Mouse (Mus musculus) layer of hippocampus, adult 2 months (tissue): ENCODE measurements around the gene Olfr1098. TPM values are rescaled to one million over a fixed set of nuclear protein-coding genes. Genes with fewer than 3 reads are reported as not detected.

ENCODE experiments used
- DNase-seq, 2 experiments: peaks; one replicate each; pipeline ENCODE4 v3.0.0; 2022; ENCODE audit warnings: low spot score in 2 of 2
- H3K27ac ChIP-seq: fragments of 200-600 bp; 2 replicates; pipeline ENCODE4 v1.8.1; 2022
- H3K4me3 ChIP-seq: fragments of 200-600 bp; 2 replicates; pipeline ENCODE4 v1.8.1; 2022; ENCODE audit warnings: mild to moderate bottlenecking
- CTCF ChIP-seq: fragments of 200-600 bp; conservative IDR thresholded peaks from 2 replicates; pipeline ENCODE4 v1.8.1; 2022; ENCODE audit warnings: antibody characterized with exemption, mild to moderate bottlenecking, moderate library complexity
- long read RNA-seq, 2 experiments: library from polyadenylated mRNA; stranded (forward); transcript quantifications; one replicate each; pipeline ENCODE4 v2.0.0; 2021; ENCODE audit warnings: borderline mapping rate in 2 of 2
- total RNA-seq, 2 experiments: library from RNA; stranded (reverse); gene quantifications; 2 replicates each; pipeline ENCODE4 v1.2.3; 2021

The Olfr1098 gene
- total RNA-seq, result not detected
- long read RNA-seq, experiment 1, result 0 reads
- long read RNA-seq, experiment 2, result 0 reads

- no peak within 1 kb of the TSS for H3K4me3 ChIP-seq
- TF ChIP-seq CTCF, result no peak
- H3K27ac ChIP-seq, result no peak within 1 kb of the TSS
- no peak for DNase-seq
Measured at GRCm38 (mm10) chr2:86924445-86924844, at the start of gene Olfr1098. TSS of gene Olfr1098 (minus strand) at chr2:86924545.

GRCm38 (mm10) chr2:86960593-86960992, 36.2 kb upstream of the Olfr1098 start, which contains the start of gene Olfr1099:
TSS of gene Olfr1099 (minus strand) at chr2:86960693.
- no peak for TF ChIP-seq CTCF
- DNase-seq, result no peak
- Histone ChIP-seq H3K27ac (no peak within 1 kb of the TSS), H3K4me3 (no peak within 1 kb of the TSS)

- Histone ChIP-seq H3K4me3 (no peak overlapping the region), H3K27ac (no peak overlapping the region)
- DNase-seq, result no peak
- TF ChIP-seq CTCF, result no peak
Measured at GRCm38 (mm10) chr2:86926557-86926956, 2.2 kb upstream of the Olfr1098 start.

- H3K4me3 ChIP-seq, result no peak overlapping the region
- no peak for TF ChIP-seq CTCF
- H3K27ac ChIP-seq, result no peak overlapping the region
- DNase-seq, result no peak
Measured at GRCm38 (mm10) chr2:86905647-86906046, 18.7 kb downstream of the Olfr1098 start.

GRCm38 (mm10) chr2:86892116-86892515, 32.2 kb downstream of the Olfr1098 start, which contains the start of gene Olfr1097:
TSS of gene Olfr1097 (minus strand) at chr2:86892216.
- DNase-seq, result no peak
- no peak for TF ChIP-seq CTCF
- no peak within 1 kb of the TSS for H3K4me3 ChIP-seq
- no peak within 1 kb of the TSS for H3K27ac ChIP-seq

GRCm38 (mm10) chr2:86874702-86875101, 49.6 kb downstream of the Olfr1098 start, which contains the start of gene Gm13723:
TSS of gene Gm13723 (minus strand) at chr2:86874802.
- no peak for DNase-seq
- H3K4me3 ChIP-seq, result no peak within 1 kb of the TSS
- no peak within 1 kb of the TSS for H3K27ac ChIP-seq
- no peak for TF ChIP-seq CTCF

Other genes starting within 250 kb of the Olfr1098 start
- not detected for gene Olfr1086, start 244.5 kb downstream of the Olfr1098 start, total RNA-seq
- gene Olfr1087, start 226.2 kb downstream of the Olfr1098 start, total RNA-seq, result not detected
- gene Olfr1089, start 190.8 kb downstream of the Olfr1098 start, total RNA-seq, result not detected
- not detected for gene Olfr1090, start 165.6 kb downstream of the Olfr1098 start, total RNA-seq
- gene Olfr1093, start 142.1 kb downstream of the Olfr1098 start, total RNA-seq, result not detected
- gene Olfr141, start 114.5 kb downstream of the Olfr1098 start, total RNA-seq, result not detected
- not detected for gene Olfr1094, start 99.9 kb downstream of the Olfr1098 start, total RNA-seq
- gene Olfr1095, start 72.8 kb downstream of the Olfr1098 start, total RNA-seq, result not detected
- not detected for gene Gm13723, start 49.7 kb downstream of the Olfr1098 start, total RNA-seq
- gene Olfr1097, start 32.3 kb downstream of the Olfr1098 start, total RNA-seq, result not detected
- gene Olfr1099, start 36.1 kb upstream of the Olfr1098 start, total RNA-seq, result not detected
- not detected for gene Olfr1100, start 55.4 kb upstream of the Olfr1098 start, total RNA-seq
- not detected for gene Olfr1101, start 66.7 kb upstream of the Olfr1098 start, total RNA-seq
- not detected for gene Olfr1102, start 73.9 kb upstream of the Olfr1098 start, total RNA-seq
- gene Olfr1104, start 102.5 kb upstream of the Olfr1098 start, total RNA-seq, result not detected
- not detected for gene Olfr1105, start 112.0 kb upstream of the Olfr1098 start, total RNA-seq
- not detected for gene Olfr1106, start 127.7 kb upstream of the Olfr1098 start, total RNA-seq
- gene Olfr1107, start 151.3 kb upstream of the Olfr1098 start, total RNA-seq, result not detected
- not detected for gene Olfr1109, start 171.5 kb upstream of the Olfr1098 start, total RNA-seq
- gene Olfr259, start 190.0 kb upstream of the Olfr1098 start, total RNA-seq, result not detected
- gene Olfr1110, start 215.8 kb upstream of the Olfr1098 start, total RNA-seq, result not detected
- not detected for gene Olfr1111, start 228.1 kb upstream of the Olfr1098 start, total RNA-seq